Mouse (Mus musculus) intestine, postnatal 0 days (tissue): Measurements from ENCODE around the gene Mapt. TPM values are rescaled to one million over a fixed set of nuclear protein-coding genes. Genes with fewer than 3 reads are reported as not detected.

ENCODE experiments used
- ATAC-seq: fragments of 200-750 bp; cut with Nextera tagmentation; 2 replicates; pipeline ENCODE4 v1.8.0; 2017; ENCODE audit warnings: mild to moderate bottlenecking, moderate TSS enrichment, moderate library complexity
- H3K27ac ChIP-seq: fragments of 300-500 bp; sonication (generic); 2 replicates; pipeline ENCODE4 v1.5.1; 2014; ENCODE audit warnings: mild to moderate bottlenecking, low read depth, low read length, moderate library complexity
- H3K27me3 ChIP-seq: fragments of 300-500 bp; sonication (generic); replicated peaks from 2 replicates; pipeline ENCODE4 v1.6.1; 2014; ENCODE audit warnings: low read length, mixed read lengths; ENCODE audit not compliant: control insufficient read depth, insufficient read depth
- H3K36me3 ChIP-seq: fragments of 300-500 bp; sonication (generic); 2 replicates; pipeline ENCODE4 v1.6.1; 2014; ENCODE audit warnings: mild to moderate bottlenecking, moderate library complexity; ENCODE audit not compliant: control insufficient read depth, insufficient read depth
- H3K4me1 ChIP-seq: fragments of 300-500 bp; sonication (generic); replicated peaks from 2 replicates; pipeline ENCODE4 v1.6.1; 2014; ENCODE audit warnings: antibody characterized with exemption, low read length, mixed read lengths; ENCODE audit not compliant: control insufficient read depth, insufficient read depth
- H3K4me2 ChIP-seq: fragments of 300-500 bp; sonication (generic); replicated peaks from 2 replicates; pipeline ENCODE4 v1.6.1; 2014; ENCODE audit warnings: low read depth, mild to moderate bottlenecking, moderate library complexity
- H3K4me3 ChIP-seq: fragments of 300-500 bp; sonication (generic); 2 replicates; pipeline ENCODE4 v1.5.1; 2014; ENCODE audit warnings: low read depth, low read length
- H3K9ac ChIP-seq: fragments of 300-500 bp; sonication (generic); 2 replicates; pipeline ENCODE4 v1.6.1; 2014; ENCODE audit warnings: mild to moderate bottlenecking, low read depth, low read length
- H3K9me3 ChIP-seq: fragments of 300-500 bp; sonication (generic); 2 replicates; pipeline ENCODE4 v1.6.1; 2016; ENCODE audit warnings: mixed run types; ENCODE audit not compliant: control insufficient read depth
- CTCF ChIP-seq: sonication (generic); IDR thresholded peaks from 2 replicates; pipeline ENCODE4 v1.5.1; 2016; ENCODE audit warnings: low read depth, mild to moderate bottlenecking, control low read depth, antibody characterized with exemption, moderate library complexity
- WGBS: fragments of 180-500 bp; shearing (Covaris S2); extraction: QIAGEN DNeasy Blood & Tissue Kit; methylation state at CpG from one replicate; pipeline ENCODE4 v1.1.7; 2014; 5-methylcytosine and 5-hydroxymethylcytosine counted together
- polyA plus RNA-seq: library from polyadenylated mRNA; unstranded; fragments of >200 nt; fragmentation: Nextera tagmentation; extraction: Ambion mirVana; gene quantifications from 2 replicates; pipeline ENCODE4 v1.2.1, GENCODE M21; 2015

The Mapt gene
- polyA plus RNA-seq, 1 experiment from 2014 or later: 9.1 TPM

DNA sequence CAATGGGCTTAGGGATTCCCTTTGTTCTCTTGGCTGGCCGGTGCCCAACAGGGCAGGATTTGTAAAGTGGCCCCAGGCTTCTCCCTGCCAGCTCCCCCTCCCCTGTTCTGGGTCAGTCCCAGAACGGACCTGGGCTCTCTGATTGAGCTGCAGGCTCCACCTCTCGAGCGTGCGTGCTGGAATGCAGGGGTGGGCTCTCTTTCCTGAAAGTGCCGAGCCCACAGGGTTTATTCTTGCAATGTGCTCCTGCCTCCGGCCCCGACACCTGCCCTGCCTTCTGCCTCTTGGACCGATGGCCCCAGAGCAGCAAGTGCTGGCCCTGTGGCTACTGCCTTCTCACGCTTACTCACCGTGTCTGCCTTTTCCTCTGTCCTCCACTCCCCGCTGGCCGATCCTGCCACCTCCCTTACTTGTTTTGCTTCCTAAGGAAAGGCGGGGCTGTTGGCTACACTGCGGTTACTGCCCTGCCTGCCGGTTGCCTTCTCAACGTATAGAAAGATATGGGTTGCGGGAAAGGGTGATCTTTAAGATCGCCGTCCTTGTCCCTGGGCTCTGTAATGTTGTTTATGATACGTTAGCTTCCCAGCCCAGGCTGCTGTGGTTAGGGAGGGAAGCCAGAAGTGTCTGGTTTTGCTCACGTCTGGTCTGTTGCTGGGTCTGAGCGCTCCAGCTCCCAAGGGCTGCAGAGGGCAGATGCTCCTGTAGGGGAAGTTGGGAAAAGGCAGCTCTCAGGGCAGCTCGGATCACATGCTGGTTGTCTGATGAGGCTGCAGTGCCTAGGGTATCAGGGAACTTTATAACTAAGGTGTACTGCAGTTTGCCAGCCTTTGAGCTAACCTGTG is 88.0 kb downstream of the Mapt start:
- peak; percentile 50; the same call in 1 of the 2 replicates for ATAC-seq
- H3K27me3 ChIP-seq: no peaks in the 10 kb centered on the region
- peak overlapping the region; percentile 62 for H3K27ac ChIP-seq
- no peak overlapping the region for H3K9ac ChIP-seq
- WGBS: 2% methylated on average over 24 of the region's 24 CpGs
- 0 out of 2 replicates have a peak, but pooled peaks cover 4% of the 10 kb centered on the region for H3K4me1 ChIP-seq
- no peaks in the 10 kb centered on the region for H3K9me3 ChIP-seq
- peak overlapping the region; percentile 41 for H3K4me3 ChIP-seq
- peak overlapping the region; percentile 82 for H3K4me2 ChIP-seq
- no peaks in the 10 kb centered on the region for H3K36me3 ChIP-seq
- TF ChIP-seq CTCF: peak; percentile 37

GRCm38 (mm10) chr11:104320511-104320910 is 89.3 kb downstream of the Mapt start:
- Histone ChIP-seq H3K4me1 (0 out of 2 replicates have a peak, but pooled peaks cover 4% of the 10 kb centered on the region), H3K4me2 (no peak overlapping the region), H3K4me3 (no peak overlapping the region), H3K36me3 (no peaks in the 10 kb centered on the region), H3K27me3 (no peaks in the 10 kb centered on the region), H3K27ac (no peak overlapping the region), H3K9me3 (no peaks in the 10 kb centered on the region), H3K9ac (no peak overlapping the region)
- TF ChIP-seq CTCF: no peak
- 58% methylated on average over 5 of the region's 5 CpGs for WGBS
- no peak for ATAC-seq

DNA sequence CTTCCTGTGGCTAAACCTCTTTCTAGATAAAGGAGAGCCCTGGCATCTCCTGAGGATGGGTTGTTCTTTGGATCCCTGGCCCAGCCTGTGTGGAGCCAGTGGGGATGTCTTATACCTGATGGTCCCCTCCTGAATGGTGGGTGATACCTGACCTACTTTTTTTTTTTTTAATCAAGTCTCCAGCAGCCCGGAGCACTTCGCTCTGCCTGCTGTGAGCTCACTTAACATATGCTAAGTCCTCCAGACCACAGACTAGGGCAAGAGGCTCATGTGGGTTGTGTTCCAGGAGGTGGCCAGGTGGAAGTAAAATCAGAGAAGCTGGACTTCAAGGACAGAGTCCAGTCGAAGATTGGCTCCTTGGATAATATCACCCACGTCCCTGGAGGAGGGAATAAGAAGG is 91.0 kb downstream of the Mapt start:
- Histone ChIP-seq H3K9me3 (no peaks in the 10 kb centered on the region), H3K9ac (no peak overlapping the region), H3K4me2 (no peak overlapping the region), H3K4me3 (no peak overlapping the region), H3K4me1 (no peaks in the 10 kb centered on the region), H3K36me3 (no peaks in the 10 kb centered on the region), H3K27ac (no peak overlapping the region), H3K27me3 (no peaks in the 10 kb centered on the region)
- TF ChIP-seq CTCF: no peak
- WGBS: 43% methylated on average over 4 of the region's 4 CpGs
- ATAC-seq: no peak

DNA sequence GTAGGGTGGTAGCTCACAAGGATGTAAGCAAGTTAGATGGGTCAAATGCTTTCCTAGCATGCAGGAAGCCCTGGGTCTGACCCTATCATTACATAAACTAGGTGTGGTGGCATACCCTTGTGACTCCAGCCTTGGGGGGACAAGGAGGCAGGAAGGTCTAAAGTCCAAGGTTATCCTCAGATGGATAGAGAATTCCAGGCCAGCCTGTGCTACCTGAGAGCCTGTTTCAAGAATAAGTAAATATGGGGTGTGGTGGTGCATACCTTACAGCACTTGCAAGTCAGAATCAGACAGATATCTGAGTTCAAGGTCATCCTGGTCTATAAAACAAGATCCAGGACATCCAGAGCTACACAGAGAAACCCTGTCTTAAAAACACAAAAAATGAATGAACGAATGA is 96.3 kb downstream of the Mapt start:
- Histone ChIP-seq H3K4me3 (no peak overlapping the region), H3K4me1 (no peaks in the 10 kb centered on the region), H3K27me3 (no peaks in the 10 kb centered on the region), H3K27ac (no peak overlapping the region), H3K9ac (no peak overlapping the region), H3K9me3 (no peaks in the 10 kb centered on the region), H3K36me3 (0 out of 2 replicates have a peak, but pooled peaks cover 3% of the 10 kb centered on the region), H3K4me2 (no peak overlapping the region)
- WGBS: 92% methylated on average over 1 of the region's 1 CpGs
- ATAC-seq: no peak
- no peak for TF ChIP-seq CTCF

- no peak overlapping the region for H3K4me3 ChIP-seq
- H3K9ac ChIP-seq: no peak overlapping the region
- no peak overlapping the region for H3K4me2 ChIP-seq
- no peaks in the 10 kb centered on the region for H3K27me3 ChIP-seq
- no peaks in the 10 kb centered on the region for H3K9me3 ChIP-seq
- WGBS: 84% methylated on average over 6 of the region's 6 CpGs
- H3K4me1 ChIP-seq: no peaks in the 10 kb centered on the region
- peaks cover 4% of the 10 kb centered on the region for H3K36me3 ChIP-seq
- no peak for TF ChIP-seq CTCF
- no peak for ATAC-seq
- no peak overlapping the region for H3K27ac ChIP-seq
Observed at GRCm38 (mm10) chr11:104327946-104328345, 96.8 kb downstream of the Mapt start.

DNA sequence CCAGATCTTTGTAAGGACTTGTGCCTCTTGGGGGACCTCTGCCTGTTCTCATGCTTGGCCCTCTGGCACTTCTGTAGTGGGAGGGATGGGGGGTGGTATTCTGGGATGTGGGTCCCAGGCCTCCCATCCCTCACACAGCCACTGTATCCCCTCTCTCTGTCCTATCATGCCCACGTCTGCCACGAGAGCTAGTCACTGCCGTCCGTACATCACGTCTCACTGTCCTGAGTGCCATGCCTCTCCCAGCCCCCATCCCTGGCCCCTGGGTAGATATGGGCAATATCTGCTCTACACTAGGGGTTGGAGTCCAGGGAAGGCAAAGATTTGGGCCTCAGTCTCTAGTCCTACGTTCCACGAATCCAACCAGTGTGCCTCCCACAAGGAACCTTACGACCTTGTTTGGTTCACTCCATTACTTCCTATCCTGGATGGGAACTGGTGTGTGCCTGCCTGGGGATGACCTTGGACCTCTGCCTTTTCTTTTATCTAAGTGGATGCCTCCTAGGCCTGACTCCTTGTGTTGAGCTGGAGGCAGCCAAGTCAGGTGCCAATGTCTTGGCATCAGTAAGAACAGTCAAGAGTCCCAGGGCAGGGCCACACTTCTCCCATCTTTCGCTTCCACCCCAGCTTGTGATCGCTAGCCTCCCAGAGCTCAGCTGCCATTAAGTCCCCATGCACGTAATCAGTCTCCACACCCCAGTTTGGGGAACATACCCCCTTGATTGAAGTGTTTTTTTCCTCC is 98.2 kb downstream of the Mapt start:
- TF ChIP-seq CTCF: no peak
- Histone ChIP-seq H3K4me1 (no peaks in the 10 kb centered on the region), H3K27me3 (no peaks in the 10 kb centered on the region), H3K9me3 (no peaks in the 10 kb centered on the region), H3K4me3 (no peak overlapping the region), H3K36me3 (peaks cover 15% of the 10 kb centered on the region), H3K9ac (no peak overlapping the region), H3K27ac (no peak overlapping the region), H3K4me2 (no peak overlapping the region)
- peak; percentile 37; the same call in 1 of the 2 replicates for ATAC-seq
- WGBS: 59% methylated on average over 11 of the region's 11 CpGs
